Mouse (Mus musculus) hindbrain, embryonic 14.5 days (tissue): ENCODE measurements around the gene Ankrd33. TPM values are rescaled to one million over a fixed set of nuclear protein-coding genes. Genes with fewer than 3 reads are reported as not detected.

ENCODE experiments used
- ATAC-seq: fragments of 200-750 bp; cut with Nextera tagmentation; 2 replicates; pipeline ENCODE4 v1.8.0; 2017; ENCODE audit warnings: moderate number of reproducible peaks, mild to moderate bottlenecking, moderate TSS enrichment, moderate library complexity; ENCODE audit not compliant: low FRiP score
- DNase-seq: peaks from one replicate; pipeline ENCODE4 v3.0.0-alpha.2; 2015; ENCODE audit warnings: low spot score
- H3K27ac ChIP-seq: fragments of 300-500 bp; sonication (generic); 2 replicates; pipeline ENCODE4 v1.5.1; 2014; ENCODE audit warnings: mild to moderate bottlenecking, moderate library complexity
- H3K27me3 ChIP-seq: fragments of 300-500 bp; sonication (generic); 2 replicates; pipeline ENCODE4 v1.6.1; 2014; ENCODE audit warnings: mild to moderate bottlenecking, low read length, mixed read lengths; ENCODE audit not compliant: control insufficient read depth, insufficient read depth
- H3K36me3 ChIP-seq: fragments of 300-500 bp; sonication (generic); replicated peaks from 2 replicates; pipeline ENCODE4 v1.6.1; 2014; ENCODE audit not compliant: control insufficient read depth, insufficient read depth
- H3K4me1 ChIP-seq: fragments of 300-500 bp; sonication (generic); replicated peaks from 2 replicates; pipeline ENCODE4 v1.6.1; 2014; ENCODE audit warnings: antibody characterized with exemption, low read length, mixed read lengths; ENCODE audit not compliant: control insufficient read depth, insufficient read depth
- H3K4me2 ChIP-seq: fragments of 300-500 bp; sonication (generic); replicated peaks from 2 replicates; pipeline ENCODE4 v1.6.1; 2014; ENCODE audit warnings: mild to moderate bottlenecking, moderate library complexity
- H3K4me3 ChIP-seq: fragments of 300-500 bp; sonication (generic); replicated peaks from 2 replicates; pipeline ENCODE4 v1.5.1; 2014; ENCODE audit warnings: mild to moderate bottlenecking, low read length
- H3K9ac ChIP-seq: fragments of 300-500 bp; sonication (generic); 2 replicates; pipeline ENCODE4 v1.6.1; 2014
- H3K9me3 ChIP-seq: fragments of 300-500 bp; sonication (generic); 2 replicates; pipeline ENCODE4 v1.6.1; 2016; ENCODE audit warnings: low read length; ENCODE audit not compliant: control insufficient read depth
- WGBS: fragments of 180-500 bp; shearing (Covaris S2); extraction: QIAGEN DNeasy Blood & Tissue Kit; methylation state at CpG from one replicate; pipeline ENCODE4 v1.1.7; 2014; 5-methylcytosine and 5-hydroxymethylcytosine counted together
- polyA plus RNA-seq: library from polyadenylated mRNA; unstranded; fragments of >200 nt; fragmentation: Nextera tagmentation; extraction: Ambion mirVana; gene quantifications from 2 replicates; pipeline ENCODE4 v1.2.1, GENCODE M21; 2014

Ankrd33 gene
- polyA plus RNA-seq, 1 experiment from 2014 or later: not detected

DNA sequence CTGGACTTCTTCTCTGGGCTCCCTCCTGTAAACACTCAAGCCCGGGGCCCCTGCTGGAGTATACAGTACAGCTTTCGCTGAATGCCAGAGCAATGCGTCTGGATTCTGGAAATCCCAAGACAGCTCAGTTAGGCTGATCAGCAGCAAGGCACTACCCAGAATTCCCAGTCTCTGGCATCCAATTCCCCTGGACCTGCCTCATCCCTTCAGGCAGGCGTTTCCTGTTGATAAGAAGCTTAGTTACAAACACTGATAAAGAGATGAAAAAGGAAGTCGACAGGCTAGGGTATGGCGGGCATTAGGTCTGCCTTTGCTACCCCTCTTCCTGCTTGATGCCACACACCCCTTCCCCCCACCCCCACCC lies 32.3 kb downstream of the Ankrd33 start:
- Histone ChIP-seq H3K9ac (no peak overlapping the region), H3K36me3 (no peaks in the 10 kb centered on the region), H3K9me3 (no peaks in the 10 kb centered on the region), H3K4me3 (no peak overlapping the region), H3K27ac (no peak overlapping the region), H3K27me3 (no peaks in the 10 kb centered on the region), H3K4me1 (peaks cover 14% of the 10 kb centered on the region), H3K4me2 (no peak overlapping the region)
- DNase-seq (no peak), ATAC-seq (no peak)
- 64% methylated on average over 6 of the region's 6 CpGs for WGBS

- Histone ChIP-seq H3K9me3 (no peaks in the 10 kb centered on the region), H3K4me3 (no peak overlapping the region), H3K4me2 (no peak overlapping the region), H3K4me1 (peaks cover 8% of the 10 kb centered on the region), H3K36me3 (no peaks in the 10 kb centered on the region), H3K27ac (no peak overlapping the region), H3K27me3 (no peaks in the 10 kb centered on the region), H3K9ac (no peak overlapping the region)
- WGBS: 77% methylated on average over 6 of the region's 6 CpGs
- ATAC-seq (no peak), DNase-seq (no peak)
Measured at GRCm38 (mm10) chr15:101148604-101149003, 33.0 kb downstream of the Ankrd33 start.

DNA sequence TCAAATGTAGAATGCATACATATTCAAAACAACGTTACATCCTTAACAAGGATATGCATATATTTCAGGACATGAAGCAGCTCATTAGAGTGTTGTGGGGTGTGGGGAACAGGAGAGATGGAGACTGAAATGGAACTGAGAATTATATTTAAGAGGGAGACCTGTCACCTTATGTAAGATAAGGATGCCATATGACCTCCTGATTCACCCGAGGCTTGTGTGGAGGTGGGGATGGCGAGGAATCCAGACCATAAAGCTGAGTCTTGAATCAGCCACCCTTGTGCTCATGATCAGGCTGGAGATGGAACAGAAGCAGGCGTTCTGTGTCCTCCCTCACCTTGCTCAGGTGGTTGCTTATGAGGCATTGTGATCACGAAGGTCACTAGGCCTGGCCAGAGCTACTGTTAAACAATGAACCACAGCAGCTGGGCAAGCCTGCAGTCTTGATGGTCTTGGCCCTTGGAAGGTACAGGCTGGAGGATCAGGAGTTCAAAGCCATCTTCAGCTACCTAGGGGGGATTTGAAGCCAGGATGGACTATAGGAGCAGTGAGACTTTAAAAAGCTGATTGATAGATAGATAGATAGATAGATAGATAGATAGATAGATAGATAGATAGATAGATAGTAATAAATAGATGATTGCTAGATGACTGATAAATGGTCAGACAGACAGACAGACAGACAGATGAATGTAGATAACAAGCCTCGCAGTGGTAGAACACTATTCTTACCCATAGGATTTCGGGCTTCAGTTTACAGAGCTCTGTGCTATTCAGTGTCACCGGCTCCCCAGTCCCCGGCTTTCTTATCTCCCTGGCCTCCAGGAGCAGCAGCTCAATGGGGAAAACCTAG lies 36.1 kb downstream of the Ankrd33 start:
- H3K27ac ChIP-seq: no peak overlapping the region
- H3K27me3 ChIP-seq: no peaks in the 10 kb centered on the region
- DNase-seq: no peak
- H3K9me3 ChIP-seq: 0 out of 2 replicates have a peak, but pooled peaks cover under 1% of the 10 kb centered on the region
- no peaks in the 10 kb centered on the region for H3K4me1 ChIP-seq
- 75% methylated on average over 9 of the region's 9 CpGs for WGBS
- no peaks in the 10 kb centered on the region for H3K36me3 ChIP-seq
- no peak overlapping the region for H3K4me3 ChIP-seq
- H3K4me2 ChIP-seq: no peak overlapping the region
- ATAC-seq: no peak
- no peak overlapping the region for H3K9ac ChIP-seq

- no peak for DNase-seq
- Histone ChIP-seq H3K27me3 (no peaks in the 10 kb centered on the region), H3K4me1 (0 out of 2 replicates have a peak, but pooled peaks cover 3% of the 10 kb centered on the region), H3K9ac (no peak overlapping the region), H3K27ac (no peak overlapping the region), H3K4me3 (no peak overlapping the region), H3K9me3 (0 out of 2 replicates have a peak, but pooled peaks cover 8% of the 10 kb centered on the region), H3K36me3 (no peaks in the 10 kb centered on the region), H3K4me2 (no peak overlapping the region)
- ATAC-seq: no peak
- 72% methylated on average over 7 of the region's 7 CpGs for WGBS
Measured at GRCm38 (mm10) chr15:101154700-101155616, 39.4 kb downstream of the Ankrd33 start.

- no peak for ATAC-seq
- no peak for DNase-seq
- Histone ChIP-seq H3K4me1 (peaks cover 33% of the 10 kb centered on the region), H3K36me3 (no peaks in the 10 kb centered on the region), H3K9ac (no peak overlapping the region), H3K9me3 (0 out of 2 replicates have a peak, but pooled peaks cover 8% of the 10 kb centered on the region), H3K4me2 (0 out of 2 replicates have a peak overlapping the region, but pooled peaks have one; percentile 19), H3K4me3 (no peak overlapping the region), H3K27me3 (no peaks in the 10 kb centered on the region), H3K27ac (peak overlapping the region; percentile 57; the same call in 1 of the 2 replicates)
- 17% methylated on average over 1 of the region's 1 CpGs for WGBS
Measured at GRCm38 (mm10) chr15:101160128-101160527, 44.6 kb downstream of the Ankrd33 start.

DNA sequence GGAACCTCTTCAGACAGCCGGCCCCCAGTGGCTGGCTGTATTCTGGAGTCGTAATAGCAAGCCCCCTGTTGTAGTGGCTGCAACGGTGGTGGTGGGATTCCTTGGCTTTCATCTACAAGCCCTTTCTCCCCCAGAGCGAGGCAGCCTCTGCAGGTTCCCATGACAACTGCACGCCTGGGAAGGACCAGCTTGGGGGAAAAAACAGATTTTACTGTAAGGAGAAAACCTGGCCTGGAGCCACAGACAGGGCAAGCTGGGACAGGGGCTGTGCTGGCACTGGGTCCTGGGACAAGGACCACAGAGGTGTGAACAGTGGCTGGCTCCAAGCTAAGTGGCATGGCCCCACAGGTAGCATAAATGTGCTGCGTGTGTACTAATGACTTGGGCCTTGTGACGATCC lies 45.0 kb downstream of the Ankrd33 start:
- Histone ChIP-seq H3K4me1 (peaks cover 33% of the 10 kb centered on the region), H3K9ac (peak overlapping the region; percentile 20; the same call in 1 of the 2 replicates), H3K27ac (0 out of 2 replicates have a peak overlapping the region, but pooled peaks have one; percentile 18), H3K4me3 (no peak overlapping the region), H3K36me3 (no peaks in the 10 kb centered on the region), H3K4me2 (0 out of 2 replicates have a peak overlapping the region, but pooled peaks have one; percentile 19), H3K27me3 (no peaks in the 10 kb centered on the region), H3K9me3 (0 out of 2 replicates have a peak, but pooled peaks cover 8% of the 10 kb centered on the region)
- WGBS: 12% methylated on average over 7 of the region's 7 CpGs
- peak; percentile 74; the same call in 1 of the 2 replicates for ATAC-seq
- DNase-seq: peak; percentile 77

DNA sequence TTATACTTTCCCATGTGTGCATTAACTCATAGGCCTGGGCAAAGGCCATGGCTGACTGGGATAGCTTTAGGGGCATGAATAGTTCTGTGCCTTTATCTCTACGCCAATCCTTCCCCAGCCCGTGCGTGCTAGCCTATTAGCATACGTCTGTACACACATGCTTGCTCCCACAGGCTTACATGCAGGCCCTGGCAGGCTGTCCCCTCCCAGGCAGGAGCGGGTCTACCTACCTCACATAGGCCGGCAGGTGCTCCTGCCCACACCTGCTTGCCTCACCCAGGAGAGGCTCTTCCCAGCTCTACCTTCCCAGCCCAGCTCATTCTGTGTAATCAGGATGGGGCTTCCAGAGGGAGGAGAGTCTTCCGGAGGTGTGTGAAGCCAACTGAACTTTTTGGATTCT lies 46.0 kb downstream of the Ankrd33 start:
- no peak overlapping the region for H3K9ac ChIP-seq
- DNase-seq (no peak), ATAC-seq (no peak)
- H3K27me3 ChIP-seq: peaks cover 4% of the 10 kb centered on the region; the same call in 1 of the 2 replicates
- H3K4me3 ChIP-seq: no peak overlapping the region
- no peak overlapping the region for H3K4me2 ChIP-seq
- peaks cover 33% of the 10 kb centered on the region for H3K4me1 ChIP-seq
- no peaks in the 10 kb centered on the region for H3K36me3 ChIP-seq
- 0 out of 2 replicates have a peak, but pooled peaks cover 8% of the 10 kb centered on the region for H3K9me3 ChIP-seq
- 72% methylated on average over 7 of the region's 7 CpGs for WGBS
- no peak overlapping the region for H3K27ac ChIP-seq

DNA sequence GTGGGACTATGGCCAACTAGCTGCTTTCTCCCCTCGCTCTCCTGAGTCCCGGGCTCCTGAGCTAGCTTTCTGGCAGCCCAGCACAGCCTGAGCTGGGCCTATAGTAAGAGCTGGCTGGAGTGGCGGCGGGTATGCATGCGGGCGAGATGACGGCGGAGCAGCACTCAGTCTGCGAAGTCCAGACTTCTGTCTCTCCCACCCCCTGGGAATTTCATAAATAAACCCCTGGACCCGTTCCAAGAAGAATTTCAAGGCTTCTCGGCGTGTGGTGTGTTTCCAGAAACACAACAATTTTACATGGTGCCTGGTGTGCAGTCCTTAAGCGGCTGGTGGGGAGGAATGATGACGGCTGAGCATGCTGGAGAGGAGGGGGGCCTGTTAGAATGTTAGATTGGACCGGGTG lies 47.5 kb downstream of the Ankrd33 start:
- no peak overlapping the region; the same call in 1 of the 2 replicates for H3K27ac ChIP-seq

DNA sequence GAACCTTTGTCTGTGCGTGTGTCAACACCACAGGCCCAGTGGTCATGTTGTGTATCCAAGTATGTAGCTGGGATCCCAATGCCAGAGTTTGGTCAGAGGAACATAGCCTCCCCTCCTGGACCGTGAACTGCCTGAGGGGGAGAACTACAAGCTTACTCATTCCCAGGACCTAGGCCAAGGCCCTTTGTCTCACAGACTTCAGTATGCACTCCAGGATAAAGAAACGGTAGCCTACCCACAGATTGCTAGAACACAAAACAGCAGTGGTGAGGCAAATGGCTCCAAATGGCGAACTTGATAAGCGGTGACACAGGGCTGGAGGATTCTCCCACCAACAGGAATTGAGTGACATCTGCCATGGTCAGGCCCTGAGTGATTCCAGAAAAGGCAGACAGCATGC lies 48.3 kb downstream of the Ankrd33 start:
- Histone ChIP-seq H3K4me3 (no peak overlapping the region), H3K9ac (no peak overlapping the region), H3K27ac (no peak overlapping the region), H3K9me3 (no peaks in the 10 kb centered on the region), H3K4me1 (peaks cover 33% of the 10 kb centered on the region), H3K36me3 (no peaks in the 10 kb centered on the region), H3K27me3 (peaks cover 4% of the 10 kb centered on the region; the same call in 1 of the 2 replicates), H3K4me2 (no peak overlapping the region)
- DNase-seq (no peak), ATAC-seq (no peak)
- whole genome bisulfite sequencing: 58% methylated on average over 5 of the region's 5 CpGs

More for the DNA sequence above, 47.5 kb downstream of the Ankrd33 start:
- peak; percentile 38; the same call in 1 of the 2 replicates for ATAC-seq
- H3K9me3 ChIP-seq: no peaks in the 10 kb centered on the region
- no peak overlapping the region for H3K4me2 ChIP-seq
- peaks cover 33% of the 10 kb centered on the region for H3K4me1 ChIP-seq
- no peaks in the 10 kb centered on the region for H3K36me3 ChIP-seq
- H3K4me3 ChIP-seq: no peak overlapping the region
- H3K27me3 ChIP-seq: peaks cover 4% of the 10 kb centered on the region; the same call in 1 of the 2 replicates
- WGBS: 25% methylated on average over 15 of the region's 15 CpGs
- DNase-seq: peak; percentile 59
- H3K9ac ChIP-seq: no peak overlapping the region
